Mouse (Mus musculus) cerebellum, adult 2 months (tissue): ENCODE data around the gene Churc1. TPM values are rescaled to one million over a fixed set of nuclear protein-coding genes. Genes with fewer than 3 reads are reported as not detected.

Experiments used
- DNase-seq, 2 experiments: peaks; one replicate each; pipeline ENCODE4 v3.0.0; 2021
- H3K27ac ChIP-seq: fragments of 200-500 bp; 2 replicates; pipeline ENCODE4 v1.5.1; 2012; ENCODE audit warnings: low read length, control low read depth, inconsistent platforms; ENCODE audit not compliant: insufficient read depth
- H3K27me3 ChIP-seq: fragments of 200-500 bp; 2 replicates; pipeline ENCODE4 v1.6.1; 2012; ENCODE audit warnings: inconsistent platforms, mild to moderate bottlenecking, low read length, moderate library complexity; ENCODE audit not compliant: control insufficient read depth, insufficient read depth
- H3K4me1 ChIP-seq: fragments of 200-500 bp; 2 replicates; pipeline ENCODE4 v1.6.1; 2011; ENCODE audit warnings: low read length; ENCODE audit not compliant: control insufficient read depth, insufficient read depth
- H3K4me3 ChIP-seq: fragments of 200-500 bp; replicated peaks from 2 replicates; pipeline ENCODE3; 2011; ENCODE audit warnings: mild to moderate bottlenecking, low read depth, low read length, control low read depth; ENCODE audit not compliant: insufficient read depth
- CTCF ChIP-seq: fragments of 200-500 bp; IDR thresholded peaks from 2 replicates; pipeline ENCODE4 v1.5.1; 2011; ENCODE audit warnings: low read depth, mild to moderate bottlenecking, control low read depth, low read length, moderate library complexity, borderline replicate concordance; ENCODE audit not compliant: insufficient read depth
- POLR2A ChIP-seq: fragments of 200-500 bp; IDR thresholded peaks from 2 replicates; pipeline ENCODE4 v1.6.1; 2011; ENCODE audit warnings: low read length, control low read depth, borderline replicate concordance; ENCODE audit not compliant: insufficient read depth
- WGBS: fragments of 180-500 bp; shearing (Covaris S2); methylation state at CpG from one replicate; pipeline ENCODE4 v1.1.7; 2018; 5-methylcytosine and 5-hydroxymethylcytosine counted together
- polyA plus RNA-seq: library from polyadenylated mRNA; depleted of rRNA; stranded (reverse); fragments of >200 nt; gene quantifications from 2 replicates; pipeline ENCODE4 v1.2.3, GENCODE M21; 2012; rRNA removed

Churc1 gene
- polyA plus RNA-seq, 1 experiment: 86.0 TPM

DNA sequence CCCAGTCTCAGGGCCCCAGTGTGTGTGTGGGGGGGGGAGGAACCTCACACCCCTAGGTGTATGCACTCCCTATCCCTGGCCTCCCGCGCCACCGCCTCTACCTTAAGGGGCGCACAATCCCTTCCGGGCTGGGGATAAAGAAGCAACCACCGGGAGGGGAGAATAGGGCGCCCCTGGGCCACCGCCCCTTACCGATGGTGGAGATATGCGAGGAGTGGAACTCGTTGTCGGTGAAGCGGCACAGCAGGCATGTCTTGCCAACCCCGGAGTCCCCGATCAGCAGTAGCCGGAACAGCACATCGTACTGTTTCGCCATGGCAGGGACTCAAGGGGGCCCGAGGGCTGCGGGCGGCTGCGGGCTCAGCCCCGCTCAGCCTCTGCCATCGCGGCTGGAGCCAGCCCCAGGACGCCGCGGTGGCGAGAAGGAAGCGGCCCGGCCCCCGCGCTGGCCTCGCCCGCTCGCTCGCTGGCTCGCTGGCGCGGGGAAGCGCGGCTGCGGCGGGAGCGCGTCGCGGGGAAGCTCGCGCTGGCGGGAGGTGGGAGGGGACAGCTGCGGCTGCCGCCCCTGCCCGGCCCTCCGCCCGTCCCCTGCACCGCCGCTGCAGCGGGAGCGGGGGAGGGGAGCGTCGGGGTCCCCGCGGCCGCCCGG is 56.8 kb downstream of the Churc1 start:
- WGBS: under 1% methylated on average over 58 of the region's 66 CpGs
- peak; percentile 71 to 80 for DNase-seq
- peaks cover 27% of the 10 kb centered on the region; the same call in 1 of the 2 replicates for H3K4me1 ChIP-seq
- TF ChIP-seq POLR2A (peak; percentile 1; the same call in 1 of the 2 replicates), CTCF (no peak)
- peak overlapping the region; percentile 98 for H3K27ac ChIP-seq
- H3K4me3 ChIP-seq: peak overlapping the region; percentile 73
- H3K27me3 ChIP-seq: no peaks in the 10 kb centered on the region

DNA sequence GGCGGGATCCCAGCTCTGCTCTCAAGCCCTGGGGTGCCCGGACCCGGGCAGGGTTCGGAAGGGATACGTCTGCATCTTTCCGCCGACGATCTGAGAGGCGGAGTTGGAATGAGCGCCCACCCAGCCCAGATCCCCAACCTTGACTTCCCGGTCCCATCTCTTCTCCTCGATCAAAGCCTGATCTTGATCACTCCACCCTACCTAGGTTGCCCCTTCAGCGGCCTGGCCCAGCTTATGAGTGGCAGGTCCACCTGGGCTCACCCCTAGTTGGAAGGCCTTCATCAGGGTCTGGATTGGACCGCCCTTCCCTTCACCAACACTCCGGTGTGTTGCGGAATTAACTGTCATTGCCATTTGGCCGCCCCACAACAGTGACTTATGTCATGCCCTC is 57.3 kb downstream of the Churc1 start, which contains the start of gene Rab15:
Rab15 (minus strand) TSS at position 258 of the 391 bp plus-strand sequence.
- peaks cover 22% of the 10 kb centered on the region; the same call in 1 of the 2 replicates for H3K4me1 ChIP-seq
- H3K27me3 ChIP-seq: no peaks in the 10 kb centered on the region
- 2% methylated on average over 17 of the region's 17 CpGs for WGBS
- DNase-seq: peak; percentile 63 to 76
- TF ChIP-seq POLR2A (peak; percentile 40), CTCF (no peak)
- peak within 1 kb of the TSS; percentile 98 for H3K27ac ChIP-seq
- peak within 1 kb of the TSS; percentile 73 for H3K4me3 ChIP-seq

DNA sequence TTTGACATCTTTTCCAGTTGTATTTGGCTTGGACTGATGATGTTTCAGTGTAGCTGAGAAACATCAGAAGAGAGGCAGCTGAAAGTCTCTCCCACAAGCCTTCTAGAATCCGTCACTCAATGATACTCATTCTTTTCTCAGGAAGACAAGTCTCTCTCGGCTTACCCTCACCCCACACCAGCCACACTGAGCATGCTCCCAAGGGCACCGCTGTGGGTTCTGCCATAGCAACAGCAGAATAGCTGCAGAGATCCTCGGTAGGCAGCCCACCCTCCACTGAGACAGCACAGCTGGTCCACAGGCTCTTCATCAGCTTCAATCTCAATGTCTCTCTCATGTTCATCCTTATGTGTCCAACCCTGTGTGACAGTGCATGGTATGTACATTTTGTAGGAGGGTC is 59.9 kb downstream of the Churc1 start:
- Histone ChIP-seq H3K4me3 (no peak overlapping the region), H3K27me3 (no peaks in the 10 kb centered on the region), H3K27ac (no peak overlapping the region), H3K4me1 (peaks cover 3% of the 10 kb centered on the region; the same call in 1 of the 2 replicates)
- no peak for DNase-seq
- 67% methylated on average over 4 of the region's 4 CpGs for whole genome bisulfite sequencing
- TF ChIP-seq CTCF: no peak
- no peak for TF ChIP-seq POLR2A

DNA sequence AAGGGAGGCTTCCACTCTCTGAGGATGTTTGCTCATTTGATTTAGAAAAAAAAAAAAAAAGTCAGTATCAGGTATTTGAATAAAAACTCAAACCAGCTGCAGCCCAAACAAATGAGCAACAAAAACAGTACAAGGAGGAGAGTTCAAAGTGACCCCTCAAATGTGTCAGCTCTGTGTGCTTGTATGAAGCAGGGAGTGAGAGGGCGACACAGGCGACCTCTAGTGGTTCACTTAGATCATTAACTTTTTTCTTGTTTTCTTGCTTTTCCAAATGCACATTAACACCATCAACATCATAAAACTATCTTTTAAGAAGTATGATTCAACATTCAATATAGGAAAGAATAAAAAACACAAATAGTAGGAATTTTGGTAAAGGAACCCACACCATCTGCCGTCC is 67.4 kb downstream of the Churc1 start:
- Histone ChIP-seq H3K27ac (no peak overlapping the region), H3K4me3 (no peak overlapping the region), H3K27me3 (no peaks in the 10 kb centered on the region), H3K4me1 (no peaks in the 10 kb centered on the region)
- DNase-seq: peak; percentile 36 to 63
- 4% methylated on average over 3 of the region's 3 CpGs for WGBS
- no peak for TF ChIP-seq POLR2A
- peak; percentile 85 for TF ChIP-seq CTCF

Other genes with a start within 250 kb of the Churc1 start
- gene Plekhg3, start 234.6 kb upstream of the Churc1 start, polyA plus RNA-seq: 30.1 and 34.4 TPM in 2 replicates
- gene Sptb, start 55.0 kb upstream of the Churc1 start, polyA plus RNA-seq: 101 and 111 TPM in 2 replicates
- 55.9 and 61.3 TPM in 2 replicates for gene Fntb, start 51 bp downstream of the Churc1 start, polyA plus RNA-seq
- 2.5 and 3.4 TPM in 2 replicates for gene Gpx2, start 30.0 kb downstream of the Churc1 start, polyA plus RNA-seq
- gene Rab15, start 57.4 kb downstream of the Churc1 start, polyA plus RNA-seq: 108 and 109 TPM in 2 replicates
- 90.7 and 93.6 TPM in 2 replicates for gene Max, start 196.7 kb downstream of the Churc1 start, polyA plus RNA-seq